ENCODE assay signal across 12 mouse cellular contexts in genomic region chr2:127503751-127504549, GRCm38 (mm10). TPM values are rescaled to one million over a fixed set of nuclear protein-coding genes. Genes with fewer than 3 reads are reported as not detected.
DNase-seq lines count a peak whose midpoint lies in the region; ATAC-seq and TF ChIP-seq lines count a peak whose summit lies in the region.
"Had no signal": no experiment of that assay in that cellular context is flagged by ENCODE, and none has a peak within 500 bp of the region (broad histone marks: within the 10 kb centered on the region; RNA-seq: fewer than 3 reads in every experiment).

No protein-coding gene starts in this region.

- no peak for ATAC-seq in hindbrain, embryonic 11.5 days (ENCODE audit: low FRiP score)
- peak; percentile 76 for ATAC-seq in hindbrain, embryonic 15.5 days (ENCODE audit: low FRiP score, low read depth)
- ATAC-seq: Patski had no signal

- H3K9ac ChIP-seq in hindbrain, embryonic 11.5 days (ENCODE audit: low read depth, low read length) = no peak overlapping the region
- H3K9ac ChIP-seq in hindbrain, embryonic 15.5 days = no peak overlapping the region
- H3K9ac ChIP-seq in heart, adult 2 months (ENCODE audit: low read depth, low read length) = no peak overlapping the region
- H3K9ac ChIP-seq: limb, embryonic 15.5 days had no signal

- intact Hi-C loops in heart, adult 2 months (cut with DNase I) = no loop called here

- H3K36me3 ChIP-seq in hindbrain, embryonic 10.5 days = no peaks in the 10 kb centered on the region
- no peaks in the 10 kb centered on the region for H3K36me3 ChIP-seq in hindbrain, embryonic 11.5 days (ENCODE audit: control insufficient read depth, insufficient read depth, low read length)
- H3K36me3 ChIP-seq in hindbrain, embryonic 15.5 days = no peaks in the 10 kb centered on the region
- no peaks in the 10 kb centered on the region for H3K36me3 ChIP-seq in heart, adult 2 months (ENCODE audit: control insufficient read depth, insufficient read depth, low read length)
- H3K36me3 ChIP-seq: limb, embryonic 15.5 days had no signal

- no peaks in the 10 kb centered on the region for H3K79me2 ChIP-seq in heart, adult 2 months (replicated peaks; ENCODE audit: control insufficient read depth, insufficient read depth, low read length)

- TF ChIP-seq CTCF in olfactory bulb, adult 2 months (IDR thresholded peaks at IDR 0.05; ENCODE audit: insufficient read depth, low read depth, low read length) = no peak
- no peak for TF ChIP-seq CTCF in heart, adult 2 months (IDR thresholded peaks at IDR 0.05)

- TF ChIP-seq POLR2A in olfactory bulb, adult 2 months (IDR thresholded peaks at IDR 0.05; ENCODE audit: insufficient read depth, low read depth, low read length) = no peak
- no peak for TF ChIP-seq POLR2A in heart, adult 2 months (IDR thresholded peaks at IDR 0.05; ENCODE audit: insufficient read depth, low read depth, low read length)

- H3K27me3 ChIP-seq in hindbrain, embryonic 10.5 days (ENCODE audit: insufficient read depth, poor library complexity, severe bottlenecking) = peaks cover 24% of the 10 kb centered on the region
- H3K27me3 ChIP-seq in hindbrain, embryonic 11.5 days (ENCODE audit: control insufficient read depth, insufficient read depth, low read length) = no peaks in the 10 kb centered on the region; the same call in 1 of the 2 replicates
- H3K27me3 ChIP-seq in hindbrain, embryonic 15.5 days = no peaks in the 10 kb centered on the region
- no peaks in the 10 kb centered on the region for H3K27me3 ChIP-seq in heart, adult 2 months (ENCODE audit: control insufficient read depth, insufficient read depth, low read length)

- H3K27ac ChIP-seq in hindbrain, embryonic 10.5 days = peak overlapping the region; percentile 53; the same call in 1 of the 2 replicates
- H3K27ac ChIP-seq in hindbrain, embryonic 11.5 days (ENCODE audit: low read depth, low read length) = no peak overlapping the region
- H3K27ac ChIP-seq in hindbrain, embryonic 15.5 days (replicated peaks) = peak overlapping the region; percentile 50; the same call in 1 of the 2 replicates
- 0 out of 2 replicates have a peak overlapping the region, but pooled peaks have one; percentile 3 for H3K27ac ChIP-seq in olfactory bulb, adult 2 months (ENCODE audit: insufficient read depth, low read depth, low read length)
- no peak overlapping the region for H3K27ac ChIP-seq in heart, adult 2 months
- H3K27ac ChIP-seq: kidney, postnatal 0 days; limb, embryonic 15.5 days had no signal

- no peak for TF ChIP-seq EP300 in heart, adult 2 months (IDR thresholded peaks at IDR 0.05; ENCODE audit: insufficient read depth, low read depth, low read length)

- H3K4me2 ChIP-seq in hindbrain, embryonic 11.5 days (replicated peaks; ENCODE audit: low read depth, low read length) = no peak overlapping the region
- no peak overlapping the region for H3K4me2 ChIP-seq in hindbrain, embryonic 15.5 days
- H3K4me2 ChIP-seq: limb, embryonic 15.5 days had no signal

- DNase-seq in hindbrain, embryonic 10.5 days (ENCODE audit: low spot score) = no peak
- no peak for DNase-seq in hindbrain, embryonic 11.5 days (ENCODE audit: low spot score)
- peak; percentile 44 for DNase-seq in retina, postnatal 1 day
- no peak for DNase-seq in retina, embryonic 14.5 days (ENCODE audit: low spot score)
- DNase-seq in heart, adult 2 months = no peak
- no peak for DNase-seq in adrenal gland, postnatal 4 days (ENCODE audit: low spot score in 2 of 2)
- DNase-seq: gastrocnemius, postnatal 10 days had no signal

- H3K4me1 ChIP-seq in hindbrain, embryonic 10.5 days (replicated peaks) = peaks cover 26% of the 10 kb centered on the region
- no peaks in the 10 kb centered on the region for H3K4me1 ChIP-seq in hindbrain, embryonic 11.5 days (replicated peaks; ENCODE audit: control insufficient read depth, insufficient read depth, low read length)
- peaks cover 11% of the 10 kb centered on the region for H3K4me1 ChIP-seq in hindbrain, embryonic 15.5 days (replicated peaks)
- H3K4me1 ChIP-seq in olfactory bulb, adult 2 months (ENCODE audit: control insufficient read depth, insufficient read depth, low read length) = peaks cover 11% of the 10 kb centered on the region
- no peaks in the 10 kb centered on the region for H3K4me1 ChIP-seq in heart, adult 2 months (ENCODE audit: control insufficient read depth, insufficient read depth, low read length)

- no peaks in the 10 kb centered on the region for H3K9me3 ChIP-seq in hindbrain, embryonic 10.5 days
- H3K9me3 ChIP-seq in hindbrain, embryonic 11.5 days (ENCODE audit: control insufficient read depth, low read length) = no peaks in the 10 kb centered on the region
- no peaks in the 10 kb centered on the region for H3K9me3 ChIP-seq in hindbrain, embryonic 15.5 days
- H3K9me3 ChIP-seq: limb, embryonic 15.5 days had no signal

- 56% methylated on average over 8 of the region's 8 CpGs for WGBS in hindbrain, embryonic 10.5 days
- 46% methylated on average over 8 of the region's 8 CpGs for WGBS in hindbrain, embryonic 11.5 days
- WGBS in hindbrain, embryonic 15.5 days = 37% methylated on average over 8 of the region's 8 CpGs
- WGBS in olfactory bulb, adult 2 months = 47% methylated on average over 8 of the region's 8 CpGs
- WGBS in heart, adult 2 months = 46% methylated on average over 8 of the region's 8 CpGs

- no peak overlapping the region for H3K4me3 ChIP-seq in hindbrain, embryonic 10.5 days
- no peak overlapping the region for H3K4me3 ChIP-seq in hindbrain, embryonic 11.5 days (ENCODE audit: low read depth, low read length)
- no peak overlapping the region for H3K4me3 ChIP-seq in hindbrain, embryonic 15.5 days
- no peak overlapping the region for H3K4me3 ChIP-seq in olfactory bulb, adult 2 months (ENCODE audit: insufficient read depth, low read depth, low read length)
- H3K4me3 ChIP-seq in heart, adult 2 months = no peak overlapping the region
- H3K4me3 ChIP-seq: limb, embryonic 15.5 days had no signal

RNA-seq across cellular contexts. Expression of gene Kcnip3, which starts 17.9 kb away (rescaled TPM):
- 2.2 TPM in 2 replicates for polyA plus RNA-seq in hindbrain, embryonic 10.5 days (2016; fragmentation: Nextera tagmentation; extraction: Ambion mirVana)
- polyA plus RNA-seq in hindbrain, embryonic 11.5 days (2014; fragmentation: Nextera tagmentation; extraction: Ambion mirVana) = 2.6 and 3.4 TPM in 2 replicates
- polyA plus RNA-seq in hindbrain, embryonic 15.5 days (2015; fragmentation: Nextera tagmentation; extraction: Ambion mirVana) = 11.0 and 13.9 TPM in 2 replicates
- not detected in 2 replicates for polyA plus RNA-seq in olfactory bulb, adult 2 months (2012; ENCODE audit: insufficient read depth, insufficient read length, low replicate concordance, missing spikeins)
- total RNA-seq in heart, adult 2 months (2021) = 1 to 10 TPM; 1.1 to 1.3 TPM
- polyA plus RNA-seq in heart, adult 2 months (2012; rRNA removed) = 1.2 and 1.3 TPM in 2 replicates
- 1 to 10 TPM; 5.1 to 5.4 TPM for total RNA-seq in adrenal gland, postnatal 4 days (2021)

RNA-seq across cellular contexts. Expression of gene Prom2, which starts 37.3 kb away (rescaled TPM):
- 0.65 and 0.85 TPM in 2 replicates for polyA plus RNA-seq in hindbrain, embryonic 10.5 days (2016; fragmentation: Nextera tagmentation; extraction: Ambion mirVana)
- 0.40 and 0.86 TPM in 2 replicates for polyA plus RNA-seq in hindbrain, embryonic 11.5 days (2014; fragmentation: Nextera tagmentation; extraction: Ambion mirVana)
- polyA plus RNA-seq in hindbrain, embryonic 15.5 days (2015; fragmentation: Nextera tagmentation; extraction: Ambion mirVana) = 0.09 and 0.10 TPM in 2 replicates
- polyA plus RNA-seq in olfactory bulb, adult 2 months (2012; ENCODE audit: insufficient read depth, insufficient read length, low replicate concordance, missing spikeins) = not detected in 2 replicates
- total RNA-seq in heart, adult 2 months (2021) = not detected
- polyA plus RNA-seq in heart, adult 2 months (2012; rRNA removed) = 0.06 and 0.14 TPM in 2 replicates
- total RNA-seq in adrenal gland, postnatal 4 days (2021) = under 1 TPM; 0.34 to 0.81 TPM
- total RNA-seq: gastrocnemius, postnatal 10 days had no signal
- polyA plus RNA-seq: Patski had no signal

RNA-seq across cellular contexts. Expression of gene Fahd2a, which starts 59.6 kb away (rescaled TPM):
- 20.5 and 27.1 TPM in 2 replicates for polyA plus RNA-seq in hindbrain, embryonic 10.5 days (2016; fragmentation: Nextera tagmentation; extraction: Ambion mirVana)
- 25.7 and 27.8 TPM in 2 replicates for polyA plus RNA-seq in hindbrain, embryonic 11.5 days (2014; fragmentation: Nextera tagmentation; extraction: Ambion mirVana)
- 30.4 and 31.8 TPM in 2 replicates for polyA plus RNA-seq in hindbrain, embryonic 15.5 days (2015; fragmentation: Nextera tagmentation; extraction: Ambion mirVana)
- not detected in 2 replicates for polyA plus RNA-seq in olfactory bulb, adult 2 months (2012; ENCODE audit: insufficient read depth, insufficient read length, low replicate concordance, missing spikeins)
- 10 to 100 TPM; 42.5 to 44.5 TPM for total RNA-seq in heart, adult 2 months (2021)
- 34.5 and 40.3 TPM in 2 replicates for polyA plus RNA-seq in heart, adult 2 months (2012; rRNA removed)
- total RNA-seq in adrenal gland, postnatal 4 days (2021) = 10 to 100 TPM; 42.8 to 47.2 TPM

Comparison
In these comparisons a context has a peak if more than half of its experiments do, and no peak if none do; other contexts are left out.
1. H3K27ac ChIP-seq: peak in hindbrain, embryonic 10.5 days (single experiment), hindbrain, embryonic 15.5 days (single experiment) and olfactory bulb, adult 2 months (single experiment); none in hindbrain, embryonic 11.5 days (single experiment) and heart, adult 2 months (single experiment).
2. RNA of gene Fahd2a, which starts 59.6 kb away (polyA plus RNA-seq): 34.5 to 40.3 TPM in heart, adult 2 months, 30.4 to 31.8 TPM in hindbrain, embryonic 15.5 days, 25.7 to 27.8 TPM in hindbrain, embryonic 11.5 days and 20.5 to 27.1 TPM in hindbrain, embryonic 10.5 days; not detected in olfactory bulb, adult 2 months; every median in the first group is over 10 times any median in the second.